Mouse (Mus musculus) ES-E14 (cell line): Measurements from ENCODE around the gene Arf5. TPM values are rescaled to one million over a fixed set of nuclear protein-coding genes. Genes with fewer than 3 reads are reported as not detected.

Experiments used
- DNase-seq: peaks from one replicate; pipeline ENCODE4 v3.0.0-alpha.2; 2013; ENCODE audit warnings: low read depth, low spot score
- H3K27ac ChIP-seq: 2 replicates; pipeline ENCODE4 v1.5.1; 2012; ENCODE audit warnings: low read depth, mild to moderate bottlenecking, low read length, moderate library complexity, mixed read lengths; ENCODE audit not compliant: poor library complexity, insufficient read depth, severe bottlenecking
- H3K36me3 ChIP-seq: 2 replicates; pipeline ENCODE4 v1.6.1; 2012; ENCODE audit warnings: mild to moderate bottlenecking, low read length, moderate library complexity, mixed read lengths; ENCODE audit not compliant: control insufficient read depth, poor library complexity, insufficient read depth, severe bottlenecking
- H3K4me1 ChIP-seq, 2 experiments: fragments of 150-350 bp in 1 of 2; sonication (generic) in 1 of 2; 2 replicates each; pipeline ENCODE4 v1.6.1; 2012; ENCODE audit warnings: low read length in 2 of 2, mild to moderate bottlenecking in 1 of 2, mixed read lengths in 1 of 2; ENCODE audit not compliant: control insufficient read depth in 2 of 2, insufficient read depth in 2 of 2, poor library complexity in 1 of 2
- H3K4me3 ChIP-seq, 2 experiments: fragments of 150-350 bp in 1 of 2; sonication (generic) in 1 of 2; 2 replicates each; pipeline ENCODE4 v1.5.1; 2012; ENCODE audit warnings: low read length in 2 of 2, low read depth in 1 of 2, mild to moderate bottlenecking in 1 of 2, mixed read lengths in 1 of 2; ENCODE audit not compliant: insufficient read depth in 1 of 2, poor library complexity in 1 of 2, severe bottlenecking in 1 of 2
- H3K9ac ChIP-seq: 2 replicates; pipeline ENCODE4 v1.6.1; 2012; ENCODE audit warnings: low read depth, mild to moderate bottlenecking, low read length, mixed read lengths; ENCODE audit not compliant: poor library complexity, insufficient read depth, severe bottlenecking
- H3K9me3 ChIP-seq: fragments of 150-350 bp; sonication (generic); 2 replicates; pipeline ENCODE4 v1.6.1; 2012; ENCODE audit warnings: low read depth, mild to moderate bottlenecking, low read length; ENCODE audit not compliant: control insufficient read depth, insufficient read depth
- CHD2 ChIP-seq: IDR thresholded peaks from 2 replicates; pipeline ENCODE4 v1.6.1; 2014; ENCODE audit warnings: mild to moderate bottlenecking, low read depth, low read length, inconsistent platforms
- HCFC1 ChIP-seq: IDR thresholded peaks from 2 replicates; pipeline ENCODE4 v1.6.1; 2012; ENCODE audit warnings: low read length, inconsistent platforms, borderline replicate concordance; ENCODE audit not compliant: insufficient read depth
- MAFK ChIP-seq: IDR thresholded peaks from 2 replicates; pipeline ENCODE4 v1.6.1; 2014; ENCODE audit warnings: mild to moderate bottlenecking, low read depth, low read length, inconsistent platforms; ENCODE audit not compliant: insufficient read depth
- ZC3H11A ChIP-seq: IDR thresholded peaks from 2 replicates; pipeline ENCODE4 v1.6.1; 2012; ENCODE audit warnings: low read depth, mild to moderate bottlenecking, inconsistent platforms, low read length, borderline replicate concordance
- ZNF384 ChIP-seq: IDR thresholded peaks from 2 replicates; pipeline ENCODE4 v1.6.1; 2012; ENCODE audit warnings: low read depth, low read length, inconsistent platforms
- in situ Hi-C, 2 experiments: fragments of 600-800 bp; cut with MboI; formaldehyde crosslinking; loops; one replicate each; pipeline ENCODE4 v1.15.1; 2025; ENCODE audit warnings: low sequenced_read_pairs in 2 of 2, inconsistent platforms in 1 of 2; ENCODE audit not compliant: unreplicated experiment in 2 of 2
- total RNA-seq: library from RNA; depleted of rRNA; stranded (reverse); fragments of 300-350 nt; gene quantifications from 2 replicates; pipeline ENCODE4 v1.2.3, GENCODE M21; 2012; rRNA removed

Gene Arf5
- 70.1 and 81.1 TPM in 2 replicates for total RNA-seq

DNA sequence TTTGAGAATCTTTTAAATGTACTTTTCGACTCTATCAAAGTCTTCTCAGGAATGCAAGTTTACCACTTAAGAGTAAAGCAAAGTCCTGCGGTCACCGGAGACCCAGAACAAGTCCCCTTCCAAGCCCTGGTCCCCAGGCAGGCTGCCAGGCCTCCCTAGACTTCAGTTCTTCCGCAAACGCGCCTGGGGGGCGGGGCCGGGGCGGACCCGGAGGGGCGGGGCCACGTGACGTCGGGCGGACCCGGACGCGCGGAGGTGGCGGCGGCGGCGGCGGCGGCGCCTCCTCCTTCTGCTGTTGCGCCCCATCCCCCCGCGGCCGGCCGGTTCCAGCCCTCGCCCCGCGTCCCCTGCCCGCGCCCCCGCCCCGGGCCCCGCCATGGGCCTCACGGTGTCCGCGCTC lies at the start of gene Arf5:
Gene Arf5, plus strand, starts transcription at position 248 of the 400 bp plus-strand sequence.
- in situ Hi-C loops, result no loop called here
- peak; percentile 53 for DNase-seq
- no peaks in the 10 kb centered on the region for H3K9me3 ChIP-seq
- peak within 1 kb of the TSS; percentile 79 for H3K9ac ChIP-seq
- H3K27ac ChIP-seq, result no peak within 1 kb of the TSS; the same call in 1 of the 2 replicates
- TF ChIP-seq CHD2 (no peak), ZNF384 (no peak), ZC3H11A (no peak), HCFC1 (no peak), MAFK (no peak)
- H3K4me3 ChIP-seq, result peak within 1 kb of the TSS; percentile 90 to 96
- peaks cover 11% of the 10 kb centered on the region; the same call in 1 of the 2 replicates for H3K36me3 ChIP-seq
- peaks cover 2 to 7% of the 10 kb centered on the region in 2 experiments; a peak in 1 of 4 replicates for H3K4me1 ChIP-seq

DNA sequence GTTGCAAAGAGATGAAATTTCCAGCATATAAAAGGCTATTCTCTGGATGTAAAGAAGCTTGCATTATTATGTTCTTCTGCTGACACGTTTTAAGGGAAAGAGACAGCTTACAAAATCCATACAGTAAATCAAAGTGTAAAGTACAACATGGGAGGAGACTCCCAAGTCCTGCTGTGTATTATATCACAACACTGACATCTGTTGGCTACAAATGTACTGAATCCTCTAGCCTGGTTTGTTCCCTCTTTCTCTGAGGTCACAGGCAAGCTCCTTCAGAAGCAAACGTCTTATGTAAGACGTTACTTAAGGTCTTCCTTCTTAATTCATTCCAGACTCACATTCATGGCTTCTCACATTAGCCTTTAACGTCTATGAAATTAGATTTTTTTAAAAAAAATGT lies 41.4 kb upstream of the Arf5 start:
- Histone ChIP-seq H3K36me3 (no peaks in the 10 kb centered on the region), H3K4me3 (no peak overlapping the region), H3K27ac (no peak overlapping the region), H3K9me3 (no peaks in the 10 kb centered on the region), H3K4me1 (no peaks in the 10 kb centered on the region), H3K9ac (no peak overlapping the region)
- TF ChIP-seq CHD2, result no peak
- DNase-seq, result no peak
- in situ Hi-C loops, result loop anchor here in 1 of 2 experiments (25.0 kb wide), 1 partner anchor 720 kb away; no protein-coding TSS in a partner anchor

DNA sequence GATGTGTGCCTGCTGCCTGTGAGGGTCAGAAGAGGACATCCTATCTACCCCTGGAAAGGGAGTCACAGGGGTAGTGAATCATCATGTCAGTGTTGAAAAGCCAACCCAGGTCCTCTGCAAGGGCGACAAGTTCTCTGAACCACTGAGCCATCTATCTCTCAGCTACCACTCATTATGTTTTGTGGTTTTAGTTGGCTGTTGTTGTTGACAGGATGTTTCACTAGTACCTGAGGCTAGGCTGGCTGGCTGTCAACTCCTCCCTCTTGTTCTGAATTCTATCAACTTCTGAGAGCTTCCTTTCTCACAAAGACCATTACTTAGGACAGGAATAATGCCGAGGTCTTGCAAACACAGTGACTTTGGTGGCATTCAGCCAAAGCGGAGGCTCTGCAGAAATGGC lies 38.2 kb upstream of the Arf5 start:
- H3K4me3 ChIP-seq, result no peak overlapping the region
- H3K27ac ChIP-seq, result no peak overlapping the region
- no peak for DNase-seq
- TF ChIP-seq ZNF384 (no peak), ZC3H11A (no peak), HCFC1 (no peak), MAFK (no peak), CHD2 (no peak)
- H3K4me1 ChIP-seq, result no peaks in the 10 kb centered on the region
- no peaks in the 10 kb centered on the region for H3K36me3 ChIP-seq
- H3K9me3 ChIP-seq, result no peaks in the 10 kb centered on the region
- H3K9ac ChIP-seq, result no peak overlapping the region
- in situ Hi-C loops, result loop anchor here in 1 of 2 experiments (25.0 kb wide), 1 partner anchor 723 kb away; no protein-coding TSS in a partner anchor

DNA sequence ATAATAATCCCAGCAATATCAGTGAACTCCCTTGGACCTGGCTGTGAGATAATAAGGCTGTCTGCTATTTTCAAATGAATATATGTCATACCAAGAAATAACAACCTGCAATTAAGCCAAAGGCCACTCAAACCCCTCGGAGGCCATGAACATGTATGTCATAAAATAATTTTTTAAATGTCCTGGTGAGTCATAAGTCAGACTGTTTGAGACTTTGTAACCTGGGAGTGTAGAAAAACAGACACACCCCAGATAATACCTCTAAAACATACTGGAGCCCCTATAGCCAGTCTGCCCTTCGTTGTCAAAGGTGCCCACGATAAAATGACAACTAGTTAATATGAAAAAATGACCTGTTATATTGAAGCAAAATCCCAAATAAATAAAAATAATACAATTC lies 34.3 kb upstream of the Arf5 start:
- no peaks in the 10 kb centered on the region for H3K9me3 ChIP-seq
- TF ChIP-seq ZC3H11A (no peak), CHD2 (no peak), ZNF384 (no peak), MAFK (no peak), HCFC1 (no peak)
- H3K36me3 ChIP-seq, result no peaks in the 10 kb centered on the region
- H3K4me1 ChIP-seq, result no peaks in the 10 kb centered on the region
- no peak overlapping the region for H3K9ac ChIP-seq
- no peak overlapping the region for H3K4me3 ChIP-seq
- no peak overlapping the region for H3K27ac ChIP-seq
- no peak for DNase-seq
- in situ Hi-C loops, result loop anchor here in 1 of 2 experiments (25.0 kb wide), 1 partner anchor 727 kb away; no protein-coding TSS in a partner anchor

DNA sequence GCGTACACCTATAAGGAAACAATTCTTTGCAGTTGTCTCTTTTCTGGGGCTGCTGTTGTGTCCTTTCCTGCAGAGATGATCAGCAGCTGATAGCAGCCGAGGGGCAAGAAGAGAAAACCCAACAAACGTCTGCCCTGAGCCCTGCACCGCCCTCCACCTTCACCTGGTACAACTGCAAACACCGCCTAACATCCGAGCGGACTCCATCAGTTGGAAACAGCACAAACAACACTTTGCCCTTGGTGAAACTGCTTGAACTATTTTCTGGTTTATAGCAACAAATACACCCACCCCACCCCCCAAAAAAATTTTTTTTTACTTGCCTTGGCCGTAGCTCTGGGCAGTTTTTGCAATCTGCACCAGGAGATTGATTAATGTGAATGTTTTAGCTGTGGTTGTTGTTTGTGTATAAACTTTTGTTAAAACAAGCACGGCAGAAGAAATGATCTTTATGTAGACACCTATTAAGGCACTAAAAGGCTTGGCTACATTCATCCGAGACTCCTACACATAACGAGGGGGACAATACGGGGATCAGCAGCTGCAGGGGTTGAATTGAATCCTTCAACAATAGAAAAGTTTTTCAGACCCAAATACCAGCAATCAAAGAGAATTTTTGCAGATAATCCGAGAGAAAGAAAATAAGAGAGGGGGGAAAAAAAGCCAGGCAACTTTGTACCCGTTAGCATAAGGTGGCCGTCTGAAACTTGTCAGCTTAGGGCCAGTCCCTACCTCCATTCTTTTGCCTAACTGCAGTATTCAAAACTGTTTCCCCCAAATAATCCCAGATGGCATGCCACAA lies 27.1 kb upstream of the Arf5 start:
- no peak for DNase-seq
- H3K4me1 ChIP-seq, result no peaks in the 10 kb centered on the region
- no peaks in the 10 kb centered on the region for H3K36me3 ChIP-seq
- H3K4me3 ChIP-seq, result no peak overlapping the region
- no peak overlapping the region for H3K27ac ChIP-seq
- H3K9ac ChIP-seq, result no peak overlapping the region
- no peaks in the 10 kb centered on the region for H3K9me3 ChIP-seq
- in situ Hi-C loops, result loop anchor here in 1 of 2 experiments (25.0 kb wide), 1 partner anchor 734 kb away; no protein-coding TSS in a partner anchor
- no peak for TF ChIP-seq CHD2
- no peak for TF ChIP-seq ZC3H11A
- no peak for TF ChIP-seq ZNF384
- TF ChIP-seq MAFK, result no peak
- TF ChIP-seq HCFC1, result no peak
